Mouse (Mus musculus) lung, embryonic 15.5 days (tissue): ENCODE data around the gene Cgnl1. TPM values are rescaled to one million over a fixed set of nuclear protein-coding genes. Genes with fewer than 3 reads are reported as not detected.

Experiments used
- ATAC-seq: fragments of 200-750 bp; cut with Nextera tagmentation; 2 replicates; pipeline ENCODE4 v1.8.0; 2017; ENCODE audit warnings: moderate number of reproducible peaks, borderline replicate concordance; ENCODE audit not compliant: low FRiP score, low TSS enrichment; ENCODE audit errors: extremely low read depth
- H3K27ac ChIP-seq: fragments of 300-500 bp; sonication (generic); 2 replicates; pipeline ENCODE4 v1.5.1; 2015; ENCODE audit warnings: moderate library complexity, mild to moderate bottlenecking, inconsistent platforms
- H3K27me3 ChIP-seq: fragments of 300-500 bp; sonication (generic); 2 replicates; pipeline ENCODE4 v1.6.1; 2015; ENCODE audit warnings: inconsistent platforms
- H3K36me3 ChIP-seq: fragments of 300-500 bp; sonication (generic); 2 replicates; pipeline ENCODE4 v1.6.1; 2015; ENCODE audit warnings: inconsistent platforms
- H3K4me1 ChIP-seq: fragments of 300-500 bp; sonication (generic); 2 replicates; pipeline ENCODE4 v1.6.1; 2015; ENCODE audit warnings: inconsistent platforms
- H3K4me2 ChIP-seq: fragments of 300-500 bp; sonication (generic); 2 replicates; pipeline ENCODE4 v1.6.1; 2015; ENCODE audit warnings: inconsistent platforms, mild to moderate bottlenecking, moderate library complexity
- H3K4me3 ChIP-seq: fragments of 300-500 bp; sonication (generic); 2 replicates; pipeline ENCODE4 v1.5.1; 2015; ENCODE audit warnings: mild to moderate bottlenecking, inconsistent platforms
- H3K9ac ChIP-seq: fragments of 300-500 bp; sonication (generic); 2 replicates; pipeline ENCODE4 v1.6.1; 2015; ENCODE audit warnings: inconsistent platforms
- H3K9me3 ChIP-seq: fragments of 300-500 bp; sonication (generic); 2 replicates; pipeline ENCODE4 v1.6.1; 2016; ENCODE audit warnings: inconsistent platforms
- WGBS: fragments of 180-500 bp; shearing (Covaris S2); methylation state at CpG from one replicate; pipeline ENCODE4 v1.1.7; 2015; 5-methylcytosine and 5-hydroxymethylcytosine counted together
- polyA plus RNA-seq: library from polyadenylated mRNA; unstranded; fragments of >200 nt; fragmentation: Nextera tagmentation; extraction: Ambion mirVana; gene quantifications from 2 replicates; pipeline ENCODE4 v1.2.1, GENCODE M21; 2015

Cgnl1 gene
- polyA plus RNA-seq, 1 experiment from 2014 or later: 20.2 TPM

DNA sequence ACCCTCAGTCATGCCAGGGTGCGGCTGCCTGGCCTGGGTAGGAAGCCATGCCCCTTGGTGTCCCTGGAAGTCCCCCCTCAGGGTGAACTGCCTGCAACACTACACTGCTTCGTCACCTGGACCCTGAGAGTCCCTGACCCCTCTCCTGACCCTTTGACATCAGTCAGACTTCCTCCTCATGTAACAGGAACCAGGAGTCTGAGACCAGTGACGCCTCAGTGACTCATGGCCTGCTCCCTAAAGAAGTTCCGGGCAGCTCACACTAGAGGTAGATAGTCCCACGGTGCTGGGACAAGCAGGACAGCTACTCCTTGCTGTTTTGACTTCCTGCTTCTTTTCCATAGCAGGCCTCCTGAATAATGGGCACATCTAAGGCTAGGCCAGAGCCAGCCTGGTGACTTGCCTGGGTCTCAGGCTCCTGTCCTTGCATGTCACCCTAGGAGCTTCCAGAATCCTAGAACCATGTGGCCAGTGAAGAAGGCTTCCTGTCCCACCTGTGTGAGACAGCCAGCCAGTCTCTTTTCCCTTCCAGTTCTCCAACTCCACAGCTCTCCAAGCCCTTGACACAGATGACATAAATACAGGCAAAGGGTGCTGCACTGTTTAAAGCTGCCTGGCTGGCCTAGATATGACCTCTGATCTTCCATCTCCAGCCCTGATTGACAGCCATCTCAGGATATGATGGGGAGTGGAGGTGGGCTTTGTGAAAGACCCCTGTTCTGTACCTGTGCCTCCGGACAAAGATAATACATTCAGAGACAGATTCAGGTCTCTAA lies 34.4 kb upstream of the Cgnl1 start:
- 68% methylated on average over 6 of the region's 6 CpGs for WGBS
- Histone ChIP-seq H3K4me3 (no peak overlapping the region), H3K27ac (no peak overlapping the region), H3K9ac (no peak overlapping the region), H3K27me3 (no peaks in the 10 kb centered on the region), H3K36me3 (no peaks in the 10 kb centered on the region), H3K4me1 (no peaks in the 10 kb centered on the region), H3K4me2 (no peak overlapping the region), H3K9me3 (no peaks in the 10 kb centered on the region)
- ATAC-seq: no peak; the same call in 1 of the 2 replicates

DNA sequence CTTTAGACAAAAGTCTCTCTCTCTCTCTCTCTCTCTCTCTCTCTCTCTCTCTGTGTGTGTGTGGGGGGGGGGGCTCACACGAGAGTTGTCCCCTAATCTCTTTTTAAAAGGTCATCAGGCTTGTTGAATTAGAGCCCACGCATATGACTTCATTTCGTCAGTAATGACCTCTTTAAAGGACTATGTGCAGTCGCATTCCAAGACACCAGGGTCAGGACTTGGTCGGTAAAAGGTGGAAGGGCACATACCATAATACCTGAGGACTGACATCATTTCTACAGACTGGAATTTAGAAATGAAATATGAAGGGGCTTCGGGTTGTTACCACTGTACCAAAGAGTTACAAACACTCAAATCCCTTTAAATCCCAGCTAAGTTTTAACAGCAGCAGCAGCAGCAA lies 32.7 kb upstream of the Cgnl1 start:
- 22% methylated on average over 6 of the region's 6 CpGs for WGBS
- Histone ChIP-seq H3K27ac (no peak overlapping the region), H3K4me2 (no peak overlapping the region), H3K4me3 (no peak overlapping the region), H3K27me3 (no peaks in the 10 kb centered on the region), H3K9ac (no peak overlapping the region), H3K36me3 (no peaks in the 10 kb centered on the region), H3K9me3 (no peaks in the 10 kb centered on the region), H3K4me1 (no peaks in the 10 kb centered on the region)
- no peak for ATAC-seq

DNA sequence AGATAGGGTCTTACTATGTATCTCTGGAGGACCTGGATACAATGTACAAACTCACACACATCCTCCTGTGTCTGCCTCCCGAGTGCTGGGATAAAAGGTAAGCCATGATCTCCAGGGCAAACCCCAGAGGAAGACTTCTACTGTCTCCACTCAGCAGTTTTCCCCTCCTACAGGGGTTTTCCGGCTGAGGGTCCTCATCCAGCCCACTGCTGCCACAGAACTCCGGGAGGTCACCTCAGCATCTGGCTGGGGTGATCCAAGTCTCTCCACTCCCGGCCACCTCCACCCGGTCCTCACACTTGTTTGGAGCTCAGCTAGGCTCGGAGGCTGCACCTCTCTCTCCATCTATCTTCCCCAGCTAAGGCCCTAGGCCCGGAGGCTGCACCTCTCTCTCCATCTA lies 31.9 kb upstream of the Cgnl1 start:
- no peaks in the 10 kb centered on the region for H3K9me3 ChIP-seq
- H3K9ac ChIP-seq: no peak overlapping the region
- 41% methylated on average over 7 of the region's 7 CpGs for WGBS
- no peaks in the 10 kb centered on the region for H3K36me3 ChIP-seq
- H3K4me1 ChIP-seq: no peaks in the 10 kb centered on the region
- H3K27ac ChIP-seq: no peak overlapping the region
- no peaks in the 10 kb centered on the region for H3K27me3 ChIP-seq
- ATAC-seq: no peak
- H3K4me2 ChIP-seq: no peak overlapping the region
- H3K4me3 ChIP-seq: no peak overlapping the region

DNA sequence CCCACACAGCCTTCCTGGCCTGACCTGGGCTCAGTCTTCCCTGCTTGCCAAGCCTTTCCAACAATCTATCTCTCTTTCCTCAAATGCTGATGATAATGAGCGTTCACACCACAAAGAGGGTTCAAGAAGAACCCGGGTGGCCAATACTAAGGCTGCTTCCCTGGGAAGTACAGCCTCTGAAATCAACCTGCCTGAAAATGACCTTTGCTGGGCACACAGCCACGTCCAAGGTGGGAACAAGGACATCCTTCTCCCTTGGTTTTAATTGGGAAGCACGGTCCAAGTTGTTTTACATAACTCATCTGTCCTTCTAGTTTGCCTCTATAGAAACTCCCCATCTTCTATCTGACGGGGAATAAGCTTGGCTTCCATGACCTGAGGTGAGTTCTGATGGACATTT lies 28.2 kb upstream of the Cgnl1 start:
- Histone ChIP-seq H3K4me3 (no peak overlapping the region), H3K36me3 (no peaks in the 10 kb centered on the region), H3K4me1 (no peaks in the 10 kb centered on the region), H3K9me3 (no peaks in the 10 kb centered on the region), H3K27me3 (no peaks in the 10 kb centered on the region), H3K4me2 (no peak overlapping the region), H3K9ac (no peak overlapping the region), H3K27ac (no peak overlapping the region)
- WGBS: 73% methylated on average over 5 of the region's 5 CpGs
- no peak for ATAC-seq

DNA sequence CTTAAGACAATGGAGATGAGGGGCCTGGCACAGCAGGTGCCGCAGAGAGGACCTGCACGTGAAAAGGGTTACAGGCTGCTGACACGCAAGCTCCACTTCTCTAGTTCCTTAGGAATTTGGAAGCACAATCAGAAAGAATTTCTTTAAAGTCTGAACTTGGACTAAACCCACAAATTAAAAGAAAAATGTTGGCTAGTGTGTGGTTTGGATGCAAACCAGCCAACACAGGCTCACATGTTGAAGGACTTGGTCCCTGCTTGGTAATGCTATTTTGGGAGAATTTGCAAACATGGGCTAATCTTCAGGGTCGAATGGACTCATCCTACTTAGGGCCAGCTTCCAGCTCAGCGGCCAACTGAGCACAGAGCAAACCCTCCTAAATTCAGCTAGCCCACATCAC lies 26.8 kb upstream of the Cgnl1 start:
- no peaks in the 10 kb centered on the region for H3K27me3 ChIP-seq
- WGBS: 61% methylated on average over 5 of the region's 5 CpGs
- H3K36me3 ChIP-seq: no peaks in the 10 kb centered on the region

DNA sequence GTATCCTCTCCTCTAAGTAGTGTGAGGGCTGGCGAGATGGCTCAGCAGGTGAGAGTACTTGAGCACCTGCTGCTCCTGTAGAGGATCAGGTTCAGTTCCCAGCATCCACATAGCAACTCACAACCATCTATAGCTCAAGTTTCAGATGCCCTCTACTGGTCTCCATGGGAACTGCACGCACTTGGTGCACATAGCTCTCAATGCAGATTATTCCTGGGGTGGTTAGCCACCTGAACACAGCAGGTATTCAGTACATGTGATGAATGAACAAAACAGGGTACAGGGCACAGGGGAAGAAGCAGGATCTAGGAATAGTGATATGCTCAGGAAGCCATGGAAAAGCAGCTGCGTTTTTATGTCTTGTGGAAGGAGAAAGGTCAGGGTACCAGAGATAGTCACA lies 6.0 kb upstream of the Cgnl1 start:
- Histone ChIP-seq H3K27ac (no peak overlapping the region), H3K4me3 (no peak overlapping the region), H3K9me3 (no peaks in the 10 kb centered on the region), H3K9ac (no peak overlapping the region), H3K27me3 (no peaks in the 10 kb centered on the region), H3K36me3 (no peaks in the 10 kb centered on the region), H3K4me2 (no peak overlapping the region), H3K4me1 (no peaks in the 10 kb centered on the region)
- 89% methylated on average over 3 of the region's 3 CpGs for WGBS
- no peak for ATAC-seq

More for the DNA sequence above, 26.8 kb upstream of the Cgnl1 start:
- no peak overlapping the region for H3K4me3 ChIP-seq
- H3K9me3 ChIP-seq: no peaks in the 10 kb centered on the region
- no peaks in the 10 kb centered on the region for H3K4me1 ChIP-seq
- no peak overlapping the region for H3K4me2 ChIP-seq
- no peak overlapping the region for H3K9ac ChIP-seq
- no peak for ATAC-seq
- H3K27ac ChIP-seq: no peak overlapping the region

DNA sequence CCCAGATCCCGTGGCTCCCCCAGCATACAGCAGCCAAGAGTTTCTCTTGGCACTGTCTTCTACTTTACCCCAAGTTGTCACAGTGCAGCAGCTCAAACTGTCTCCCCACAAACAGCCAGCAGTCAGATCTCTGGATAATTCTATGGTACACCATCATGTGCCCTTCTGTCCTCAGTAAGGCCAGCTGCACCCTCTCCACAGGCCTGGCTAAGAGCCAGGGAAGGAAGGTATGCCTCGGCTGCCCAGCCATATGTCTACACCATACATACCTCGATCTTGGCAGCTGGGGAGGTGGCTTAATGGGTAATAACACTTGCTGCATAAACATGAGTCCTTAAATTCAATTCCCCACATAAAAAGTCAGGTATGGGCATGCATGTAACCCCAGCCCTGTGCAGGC lies 4.9 kb upstream of the Cgnl1 start:
- H3K27ac ChIP-seq: no peak overlapping the region
- WGBS: 59% methylated on average over 3 of the region's 3 CpGs
- no peak overlapping the region for H3K4me2 ChIP-seq
- H3K4me1 ChIP-seq: peaks cover 5% of the 10 kb centered on the region; the same call in 1 of the 2 replicates
- H3K9me3 ChIP-seq: no peaks in the 10 kb centered on the region
- no peaks in the 10 kb centered on the region for H3K36me3 ChIP-seq
- no peak overlapping the region for H3K4me3 ChIP-seq
- H3K27me3 ChIP-seq: no peaks in the 10 kb centered on the region
- no peak for ATAC-seq
- H3K9ac ChIP-seq: no peak overlapping the region

DNA sequence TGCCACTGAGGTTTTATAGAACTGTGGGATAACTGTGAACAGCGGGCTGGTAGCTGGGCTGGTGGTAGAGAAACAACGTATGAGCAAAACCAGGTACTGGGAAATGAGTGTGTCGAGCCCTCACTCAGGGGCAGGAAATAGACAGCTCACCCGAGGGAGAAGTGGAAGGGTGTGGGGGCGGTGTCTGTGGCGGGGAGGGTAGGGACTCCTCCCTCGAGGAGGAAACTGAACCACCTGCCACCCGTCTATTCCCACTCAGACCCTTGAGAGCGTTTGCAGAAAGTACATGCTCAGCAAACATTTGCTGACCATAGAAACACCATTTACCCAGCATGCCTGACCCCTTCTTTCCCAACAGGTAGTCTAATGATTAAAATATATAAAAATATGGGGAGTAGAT lies 2.2 kb upstream of the Cgnl1 start:
- Histone ChIP-seq H3K4me2 (no peak overlapping the region), H3K36me3 (no peaks in the 10 kb centered on the region), H3K4me1 (peaks cover 23% of the 10 kb centered on the region), H3K27me3 (no peaks in the 10 kb centered on the region), H3K27ac (no peak overlapping the region), H3K9me3 (no peaks in the 10 kb centered on the region), H3K4me3 (no peak overlapping the region), H3K9ac (no peak overlapping the region)
- 40% methylated on average over 9 of the region's 9 CpGs for WGBS
- no peak for ATAC-seq

DNA sequence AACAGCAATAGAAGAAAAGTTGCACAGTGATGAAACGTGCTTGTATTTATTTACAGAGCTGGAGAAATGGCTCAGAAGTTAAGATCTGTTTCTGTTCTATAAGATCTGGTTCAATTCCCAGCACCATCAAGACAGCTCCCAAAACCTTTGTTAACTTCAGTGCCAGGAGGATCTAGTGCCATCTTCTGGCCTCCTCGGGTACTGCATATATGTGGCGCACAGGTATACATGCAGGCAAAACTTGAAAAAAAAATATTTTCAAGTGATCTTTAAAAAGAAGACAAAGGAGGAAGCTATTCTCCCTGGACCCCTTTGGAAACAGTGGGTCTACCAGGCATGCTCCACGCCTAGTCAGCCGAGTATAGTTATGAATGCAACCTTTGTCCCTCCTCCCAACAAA lies 936 bp upstream of the Cgnl1 start:
- H3K27me3 ChIP-seq: no peaks in the 10 kb centered on the region
- no peak overlapping the region for H3K4me2 ChIP-seq
- no peak overlapping the region for H3K4me3 ChIP-seq
- no peak for ATAC-seq
- H3K27ac ChIP-seq: 0 out of 2 replicates have a peak overlapping the region, but pooled peaks have one; percentile 41
- no peak overlapping the region for H3K9ac ChIP-seq
- no peaks in the 10 kb centered on the region for H3K36me3 ChIP-seq
- whole genome bisulfite sequencing: 68% methylated on average over 5 of the region's 5 CpGs
- H3K9me3 ChIP-seq: no peaks in the 10 kb centered on the region
- H3K4me1 ChIP-seq: peaks cover 29% of the 10 kb centered on the region

DNA sequence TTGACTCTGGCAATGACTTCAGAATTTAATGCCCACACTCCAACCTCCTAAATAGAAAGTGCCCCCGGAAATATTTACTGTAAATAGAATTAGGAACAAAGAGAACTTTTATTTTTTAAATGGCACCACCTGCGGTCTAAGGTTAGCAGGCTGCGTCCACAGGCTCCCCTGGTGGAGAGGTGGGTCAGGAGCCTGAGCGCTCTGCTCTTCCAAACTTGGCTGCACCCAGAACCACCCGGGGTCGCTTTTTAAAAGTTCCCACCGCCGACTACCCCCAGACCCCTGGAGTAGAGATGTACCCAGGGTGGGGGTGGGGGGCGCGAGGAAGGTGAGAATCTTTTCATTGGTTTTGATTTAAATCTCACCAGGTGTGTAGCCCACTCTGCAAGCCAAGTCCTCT lies 918 bp downstream of the Cgnl1 start:
- under 1% methylated on average over 10 of the region's 10 CpGs for WGBS
- Histone ChIP-seq H3K9ac (peak overlapping the region; percentile 80), H3K4me3 (peak overlapping the region; percentile 76), H3K9me3 (no peaks in the 10 kb centered on the region), H3K27ac (peak overlapping the region; percentile 89), H3K27me3 (no peaks in the 10 kb centered on the region), H3K36me3 (no peaks in the 10 kb centered on the region), H3K4me1 (peaks cover 33% of the 10 kb centered on the region), H3K4me2 (peak overlapping the region; percentile 78)
- no peak for ATAC-seq

DNA sequence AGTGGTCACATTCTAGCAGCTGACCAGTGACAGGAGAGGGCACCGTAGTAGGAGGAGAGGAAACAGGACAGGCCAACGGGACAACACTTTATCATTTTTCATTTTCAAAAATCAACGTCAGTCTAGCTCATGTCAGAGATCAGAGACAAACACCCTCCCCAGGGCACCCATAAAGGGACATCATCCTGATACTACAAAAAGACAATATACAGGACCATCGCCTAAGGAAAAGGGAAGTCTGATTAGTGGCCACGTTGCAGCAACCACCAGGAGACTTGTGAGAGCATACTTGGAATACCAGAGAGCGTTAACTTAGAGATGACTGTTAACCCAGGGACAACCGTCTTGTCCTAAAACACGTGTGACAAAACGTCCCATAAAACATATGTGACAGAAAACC lies 1.7 kb downstream of the Cgnl1 start:
- no peak overlapping the region for H3K9ac ChIP-seq
- WGBS: 19% methylated on average over 9 of the region's 9 CpGs
- no peaks in the 10 kb centered on the region for H3K36me3 ChIP-seq
- ATAC-seq: no peak
- no peaks in the 10 kb centered on the region for H3K27me3 ChIP-seq
- H3K27ac ChIP-seq: no peak overlapping the region
- peak overlapping the region; percentile 76 for H3K4me3 ChIP-seq
- H3K9me3 ChIP-seq: no peaks in the 10 kb centered on the region
- peak overlapping the region; percentile 78 for H3K4me2 ChIP-seq
- peaks cover 33% of the 10 kb centered on the region for H3K4me1 ChIP-seq

DNA sequence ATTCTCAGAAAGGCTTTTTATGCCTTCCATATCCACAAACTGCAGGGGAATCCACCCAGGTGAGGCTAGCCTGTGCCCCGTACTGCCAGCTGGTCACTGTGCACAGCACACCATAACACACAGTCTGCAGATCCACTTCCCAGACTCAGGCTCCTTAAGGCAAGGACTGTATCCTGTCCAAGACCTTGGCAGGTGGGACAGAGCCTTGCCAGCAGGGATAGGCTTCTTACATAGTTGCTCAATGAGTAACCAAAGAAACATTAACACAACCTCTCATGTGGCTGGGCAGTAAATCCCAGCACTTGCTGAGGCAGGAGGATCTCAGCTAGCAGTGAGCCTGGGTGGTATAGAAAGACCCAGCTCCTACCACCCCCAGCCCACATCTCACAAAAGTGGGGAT lies 3.3 kb downstream of the Cgnl1 start:
- Histone ChIP-seq H3K36me3 (no peaks in the 10 kb centered on the region), H3K27me3 (no peaks in the 10 kb centered on the region), H3K4me3 (no peak overlapping the region), H3K9ac (no peak overlapping the region), H3K4me1 (peaks cover 38% of the 10 kb centered on the region), H3K27ac (no peak overlapping the region), H3K4me2 (no peak overlapping the region), H3K9me3 (no peaks in the 10 kb centered on the region)
- ATAC-seq: no peak
- 86% methylated on average over 1 of the region's 1 CpGs for WGBS

DNA sequence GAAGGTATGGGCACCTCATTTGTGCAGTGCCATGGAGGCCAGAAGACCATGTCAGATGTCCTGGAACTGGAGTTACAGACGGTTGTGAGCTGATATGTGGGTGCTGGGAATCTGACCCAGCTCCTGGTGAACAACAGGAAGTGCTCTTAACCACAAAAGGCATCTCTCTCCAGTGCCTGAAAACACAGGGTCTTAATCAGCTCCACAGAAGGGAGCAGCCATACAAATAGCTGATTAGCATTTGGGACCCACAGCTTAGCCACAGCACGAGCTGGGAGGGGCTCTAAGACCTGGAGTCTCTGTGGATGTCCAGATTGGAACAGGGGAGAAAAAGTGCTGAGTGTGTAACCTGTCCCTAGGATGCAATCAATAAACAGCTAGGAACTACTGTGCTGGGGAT lies 4.5 kb downstream of the Cgnl1 start:
- Histone ChIP-seq H3K27ac (no peak overlapping the region), H3K27me3 (no peaks in the 10 kb centered on the region), H3K9me3 (no peaks in the 10 kb centered on the region), H3K9ac (no peak overlapping the region), H3K36me3 (no peaks in the 10 kb centered on the region), H3K4me1 (peaks cover 37% of the 10 kb centered on the region), H3K4me2 (no peak overlapping the region), H3K4me3 (no peak overlapping the region)
- no peak for ATAC-seq
- WGBS: 73% methylated on average over 2 of the region's 2 CpGs
